Mouse (Mus musculus): ENCODE measurements around the gene Capn9.

DNA sequence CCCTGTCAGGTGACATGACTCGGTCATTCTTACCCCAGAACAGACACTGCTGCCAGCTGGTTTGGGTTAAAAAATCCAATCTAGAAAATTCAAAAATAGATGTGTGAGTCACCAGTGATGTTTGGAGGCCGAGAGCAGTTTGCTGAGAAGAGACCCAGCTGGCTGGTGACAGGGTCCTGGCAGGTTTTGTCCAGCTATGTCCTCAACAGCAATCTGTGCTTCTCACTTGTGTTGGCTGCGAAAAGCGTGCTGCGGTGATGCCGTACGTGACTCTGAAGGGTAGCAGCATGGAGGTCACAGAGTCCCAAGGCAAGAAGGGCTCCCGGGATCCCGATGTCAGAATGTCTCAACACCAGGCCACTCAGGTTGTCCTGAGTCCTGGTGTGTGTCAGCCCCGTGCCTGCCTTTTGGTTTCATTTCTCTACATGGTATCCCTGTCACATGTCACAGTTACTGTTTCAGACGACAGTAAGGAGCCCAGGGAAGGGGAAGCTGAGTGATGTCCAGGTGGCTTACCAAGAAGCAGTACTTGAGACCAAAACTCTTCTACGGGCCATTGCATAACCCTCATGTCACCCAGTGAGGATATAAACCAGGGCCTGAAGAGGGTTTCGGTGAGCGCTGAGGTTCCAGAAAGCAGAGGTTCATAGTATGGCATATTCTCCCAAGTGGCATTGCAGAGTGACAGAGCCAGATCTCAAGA, 57.2 kb downstream of the Capn9 start:
- no peak for TF ChIP-seq ZNF384 (IDR thresholded peaks at IDR 0.05; ENCODE audit: low read depth, low read length)
- no peak for TF ChIP-seq CHD2 (IDR thresholded peaks at IDR 0.05; ENCODE audit: low read depth, low read length)
- TF ChIP-seq MAFK (IDR thresholded peaks at IDR 0.05; ENCODE audit: insufficient read depth, low read depth, low read length): no peak
- no peak for TF ChIP-seq HCFC1 (IDR thresholded peaks at IDR 0.05; ENCODE audit: borderline replicate concordance, insufficient read depth, low read length)
- TF ChIP-seq ZC3H11A (IDR thresholded peaks at IDR 0.05; ENCODE audit: borderline replicate concordance, low read depth, low read length): no peak

Data from ES-E14 (cell line).